Mouse (Mus musculus) megakaryocyte, adult 5-6 weeks (primary cell): Measurements from ENCODE around the gene Gmpr. TPM values are rescaled to one million over a fixed set of nuclear protein-coding genes. Genes with fewer than 3 reads are reported as not detected.
"Not testable (repeated sequence)": the region's sequence is repeated elsewhere in the genome, so short reads cannot be mapped to it uniquely, and the experiment has no call there.

Source experiments
- ATAC-seq: 2 replicates; pipeline ENCODE4 v1.8.0; 2016; ENCODE audit warnings: mild to moderate bottlenecking, inconsistent platforms; ENCODE audit not compliant: poor library complexity, severe bottlenecking
- total RNA-seq, 2 experiments: library from RNA; stranded (forward) in 1 of 2; stranded (reverse) in 1 of 2; fragments of 153-499, 151-499 nt in 1 of 2; fragments of 221-1000, 200-1000 nt in 1 of 2; gene quantifications; 2 replicates each; pipeline versions ENCODE4 v1.2.3 to v1.2.4; 2015 to 2017

Gene Gmpr
- 1.7 and 2.0 TPM in 2 replicates for total RNA-seq (2015)
- 1.0 and 1.1 TPM in 2 replicates for total RNA-seq (2017)

GRCm38 (mm10) chr13:45507274-45508229, at the start of gene Gmpr:
Gene Gmpr (plus strand): TSS chr13:45507444.
- peak; percentile 65 for ATAC-seq

- no peak for ATAC-seq
Measured at GRCm38 (mm10) chr13:45457459-45457858, 49.8 kb upstream of the Gmpr start.

- ATAC-seq: no peak
Measured at GRCm38 (mm10) chr13:45460177-45460576, 47.1 kb upstream of the Gmpr start.

GRCm38 (mm10) chr13:45461370-45461958, 45.8 kb upstream of the Gmpr start:
- ATAC-seq: no peak

- no peak for ATAC-seq
Measured at GRCm38 (mm10) chr13:45465616-45466015, 41.6 kb upstream of the Gmpr start.

GRCm38 (mm10) chr13:45466031-45466519, 41.2 kb upstream of the Gmpr start:
- ATAC-seq: no peak

- ATAC-seq: no peak
Measured at GRCm38 (mm10) chr13:45468751-45469150, 38.5 kb upstream of the Gmpr start.

GRCm38 (mm10) chr13:45469481-45470301, 37.6 kb upstream of the Gmpr start:
- ATAC-seq: no peak

- no peak for ATAC-seq
Measured at GRCm38 (mm10) chr13:45473311-45473710, 33.9 kb upstream of the Gmpr start.

- ATAC-seq: no peak
Measured at GRCm38 (mm10) chr13:45475297-45475696, 31.9 kb upstream of the Gmpr start.

GRCm38 (mm10) chr13:45477183-45477582, 30.1 kb upstream of the Gmpr start:
- ATAC-seq: no peak; the same call in 1 of the 2 replicates

GRCm38 (mm10) chr13:45479951-45480350, 27.3 kb upstream of the Gmpr start:
- ATAC-seq: no peak

- no peak for ATAC-seq
Measured at GRCm38 (mm10) chr13:45483215-45483614, 24.0 kb upstream of the Gmpr start.

GRCm38 (mm10) chr13:45483949-45484348, 23.3 kb upstream of the Gmpr start:
- not testable (repeated sequence) for ATAC-seq

GRCm38 (mm10) chr13:45485602-45486001, 21.6 kb upstream of the Gmpr start:
- no peak for ATAC-seq

GRCm38 (mm10) chr13:45486598-45486997, 20.6 kb upstream of the Gmpr start:
- ATAC-seq: no peak

GRCm38 (mm10) chr13:45491991-45492732, 15.1 kb upstream of the Gmpr start:
- no peak for ATAC-seq

- no peak for ATAC-seq
Measured at GRCm38 (mm10) chr13:45493846-45494245, 13.4 kb upstream of the Gmpr start.

GRCm38 (mm10) chr13:45498623-45499022, 8.6 kb upstream of the Gmpr start:
- no peak for ATAC-seq

GRCm38 (mm10) chr13:45499391-45499790, 7.9 kb upstream of the Gmpr start:
- no peak for ATAC-seq
